Mouse (Mus musculus) embryo, embryonic 11.5 days (tissue): ENCODE data around the gene Ctsk.
A peak's percentile ranks its signal among the peaks of the same experiment; 100 is the strongest.

ENCODE experiments used
- DNase-seq: peaks from one replicate; pipeline ENCODE4 v3.0.0-alpha.2; 2012; ENCODE audit warnings: low read depth, low spot score

Ctsk gene

DNA sequence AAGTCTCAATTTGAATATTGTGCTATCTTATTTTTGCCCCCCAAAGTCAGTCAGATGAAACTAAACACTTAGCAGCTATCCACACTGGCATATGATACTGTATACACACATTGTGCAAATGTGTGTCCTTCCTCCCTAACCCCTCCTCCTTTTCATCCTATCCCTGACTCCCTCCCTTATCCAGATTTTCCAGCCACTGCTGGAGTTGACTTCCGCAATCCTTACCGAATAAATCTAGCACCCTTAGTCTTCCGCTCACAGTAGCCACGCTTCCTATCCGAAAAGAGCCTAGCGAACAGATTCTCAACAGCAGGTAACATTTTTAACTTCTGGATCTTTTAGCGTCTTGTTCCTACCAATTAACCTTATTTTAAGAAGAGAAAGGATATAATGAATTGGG is at the start of gene Ctsk:
Gene Ctsk, plus strand, starts transcription at position 233 of the 400 bp plus-strand sequence.
- DNase-seq = no peak

DNA sequence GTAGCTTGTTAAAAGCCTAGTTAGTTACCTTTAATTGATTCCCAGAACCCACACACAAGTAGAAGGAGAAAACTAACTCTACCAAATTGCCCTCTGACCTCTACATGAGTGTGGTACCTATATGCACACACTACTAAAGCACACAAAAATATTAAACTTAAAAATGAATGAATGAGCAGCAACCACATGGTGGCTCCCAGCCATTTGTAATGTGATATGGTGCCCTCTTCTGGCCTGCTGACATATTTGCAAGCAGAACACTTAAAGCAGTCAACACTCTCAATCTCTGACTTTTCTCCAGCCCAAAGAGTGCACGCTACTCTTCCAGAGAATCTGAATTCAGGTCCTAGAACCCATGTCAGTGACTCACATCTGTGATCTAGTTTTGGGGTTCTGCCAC is 48.6 kb upstream of the Ctsk start:
- DNase-seq = peak; percentile 36

DNA sequence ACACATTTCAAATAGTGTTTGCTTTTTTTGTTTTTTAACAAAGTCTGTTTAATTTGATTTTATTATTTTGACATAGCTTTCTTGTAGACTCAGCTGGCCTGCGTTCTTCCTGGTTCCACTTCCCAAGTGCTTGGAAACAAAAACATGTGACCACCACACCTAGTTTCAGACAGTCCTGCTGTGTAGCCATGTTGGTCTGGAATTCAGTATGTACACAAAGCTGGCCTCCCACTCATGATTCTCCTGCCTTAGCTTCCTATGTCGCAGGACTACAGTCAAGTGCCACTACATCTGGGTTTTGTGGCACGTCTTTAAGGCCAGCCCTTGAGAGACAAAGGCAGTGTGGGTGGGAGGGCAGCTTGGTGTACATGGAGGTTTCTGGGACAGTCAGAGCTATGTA is 48.1 kb upstream of the Ctsk start:
- no peak for DNase-seq

DNA sequence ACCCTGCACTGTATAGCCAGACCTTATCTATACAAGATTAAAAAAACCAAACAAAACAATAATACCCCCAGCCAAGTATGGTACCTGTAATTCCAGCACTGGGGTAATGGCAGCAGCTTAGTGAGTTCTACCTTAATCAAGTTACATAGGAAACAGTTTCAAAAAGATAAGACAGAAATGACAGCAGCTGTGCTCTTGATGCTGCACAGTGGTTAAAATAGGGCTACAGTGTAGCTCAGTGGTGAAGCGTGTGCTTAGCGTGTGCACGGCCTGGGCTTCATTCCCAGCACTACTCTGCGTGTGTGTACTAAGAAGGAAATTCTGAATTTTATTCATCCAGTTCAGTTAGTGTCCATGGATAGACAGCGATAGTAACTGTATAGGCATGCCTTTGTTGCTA is 42.7 kb upstream of the Ctsk start:
- no peak for DNase-seq

DNA sequence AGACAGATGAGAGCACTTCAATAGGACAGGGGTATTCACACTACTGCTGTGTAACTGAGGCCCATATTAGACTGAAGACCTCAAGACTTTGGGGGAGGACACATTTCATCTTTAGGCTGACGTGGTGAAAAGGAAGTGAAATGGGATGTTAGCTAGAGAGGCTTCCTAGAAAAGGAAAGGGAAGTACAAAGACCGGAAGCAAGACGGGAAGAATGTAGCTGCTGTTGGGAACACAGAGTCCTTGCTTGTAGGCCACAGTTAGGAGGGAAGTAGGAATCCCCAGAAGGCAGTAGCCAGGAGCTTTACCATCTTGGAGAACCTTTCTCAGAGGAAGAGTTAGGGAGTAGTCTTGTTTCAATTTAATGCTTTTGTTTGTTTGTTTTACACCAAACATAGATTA is 41.3 kb upstream of the Ctsk start:
- DNase-seq = no peak

DNA sequence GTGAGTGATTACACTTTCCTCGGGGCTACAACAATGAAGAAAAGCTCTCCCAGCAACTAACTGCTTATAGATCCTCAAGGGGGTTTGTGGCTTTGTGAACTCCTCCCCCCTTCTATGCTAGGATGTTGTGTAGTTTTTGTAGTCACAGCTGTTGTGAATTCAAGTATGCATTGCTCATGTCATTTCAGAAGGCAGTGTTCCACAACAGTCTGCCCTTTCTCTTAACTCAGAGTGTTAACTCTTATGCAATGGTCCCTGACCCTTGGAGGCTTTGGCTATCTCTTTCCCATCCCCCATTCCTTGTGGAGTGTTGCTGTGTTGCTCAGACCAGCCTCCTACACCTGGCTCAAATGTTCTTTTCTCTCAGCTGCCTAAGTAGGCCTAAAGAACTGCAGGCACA is 39.7 kb upstream of the Ctsk start:
- no peak for DNase-seq

DNA sequence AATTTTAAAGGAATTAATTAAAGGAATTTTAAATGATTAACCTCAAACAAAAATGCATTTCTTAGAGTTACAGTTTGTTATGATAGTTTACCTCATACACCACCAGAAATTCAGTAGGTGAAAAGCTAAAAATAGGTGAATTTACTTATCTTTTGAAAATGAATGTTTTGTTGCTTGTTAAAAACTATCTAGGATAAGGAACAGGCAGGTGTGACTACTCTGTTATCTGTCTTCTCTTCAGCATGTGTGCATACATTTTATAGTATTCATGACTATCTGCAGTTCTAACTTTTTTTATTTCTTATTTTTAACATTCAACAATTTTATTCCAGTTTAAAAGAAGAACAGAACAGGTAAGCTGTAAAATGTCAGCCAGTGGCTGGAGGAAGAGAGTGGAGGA is 35.2 kb upstream of the Ctsk start:
- DNase-seq = no peak

DNA sequence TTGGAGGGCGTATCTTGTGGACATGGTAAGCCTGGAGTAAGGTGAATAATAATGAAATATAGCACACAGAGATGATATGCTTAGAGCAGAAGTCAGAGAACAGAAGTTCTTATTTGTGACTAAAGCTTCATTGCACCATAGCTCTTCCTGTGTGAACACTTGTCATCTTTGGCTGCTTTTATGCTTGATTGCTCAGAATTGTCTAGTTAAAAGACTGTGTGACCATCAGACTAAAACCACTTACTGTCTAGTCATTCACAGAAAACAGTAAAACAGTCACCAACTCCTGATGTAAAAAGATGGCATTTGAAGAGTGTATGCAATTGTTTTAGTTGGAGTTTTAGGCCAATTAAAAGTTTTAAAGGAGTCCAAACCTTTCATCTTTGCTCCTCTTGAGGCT is 20.1 kb upstream of the Ctsk start:
- DNase-seq = no peak

DNA sequence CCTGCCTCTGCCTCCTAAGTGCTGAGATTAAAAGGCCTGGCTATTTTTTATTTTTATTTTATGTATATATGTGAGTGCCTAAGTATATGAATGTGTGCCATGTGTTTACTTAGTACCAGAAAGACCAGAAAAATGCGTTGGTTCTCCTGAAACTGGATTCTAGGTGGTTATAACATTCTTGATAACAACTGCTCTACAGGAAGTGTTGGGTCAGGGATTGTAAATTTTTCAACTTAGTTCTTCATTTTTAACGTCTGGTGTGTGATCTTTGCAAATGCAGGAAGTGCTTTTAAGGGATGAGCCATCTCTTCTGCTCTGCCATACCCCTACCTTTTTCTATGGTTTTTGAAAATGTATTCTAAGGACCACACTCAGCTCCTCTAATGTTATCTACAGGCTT is 12.6 kb upstream of the Ctsk start:
- no peak for DNase-seq

DNA sequence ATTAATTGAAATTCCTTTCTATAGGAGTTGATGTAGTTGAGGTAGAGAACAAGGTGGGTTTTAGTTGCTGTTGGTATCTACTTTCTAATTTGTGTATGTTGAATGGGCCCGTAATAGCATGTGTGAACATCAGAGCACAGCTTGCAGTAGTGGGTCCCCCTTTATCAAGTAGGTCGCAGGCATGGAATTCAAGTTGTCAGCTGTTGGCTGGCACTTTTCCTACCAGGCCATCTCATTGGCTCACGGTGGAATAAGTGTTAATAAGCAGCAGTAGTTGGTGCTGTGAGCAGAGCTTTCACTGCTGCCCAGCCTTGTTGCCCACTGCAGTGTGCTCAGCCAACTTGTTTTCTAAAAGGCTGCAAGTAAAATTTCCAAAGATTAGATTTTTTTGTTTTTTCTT is 10.4 kb upstream of the Ctsk start:
- DNase-seq = no peak

DNA sequence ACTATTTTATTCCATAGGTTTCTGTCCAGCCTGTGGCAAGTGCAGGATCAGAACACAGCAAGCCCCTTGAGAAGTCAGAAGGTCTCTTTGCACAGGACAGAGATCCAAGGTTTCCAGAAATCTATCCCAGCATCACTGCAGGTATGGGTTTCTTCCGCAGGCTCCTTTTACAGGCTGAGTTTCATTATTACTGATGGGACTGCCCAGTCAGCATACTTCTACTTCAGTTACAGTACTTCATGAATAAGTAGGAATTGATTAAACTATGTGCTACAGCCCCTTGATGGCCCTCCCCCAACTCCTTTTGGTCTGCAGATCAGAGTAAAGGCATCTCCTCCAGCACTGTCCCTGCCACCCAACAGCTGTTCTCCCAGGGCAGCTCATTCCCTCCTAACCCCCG is 8.8 kb upstream of the Ctsk start:
- DNase-seq = no peak

DNA sequence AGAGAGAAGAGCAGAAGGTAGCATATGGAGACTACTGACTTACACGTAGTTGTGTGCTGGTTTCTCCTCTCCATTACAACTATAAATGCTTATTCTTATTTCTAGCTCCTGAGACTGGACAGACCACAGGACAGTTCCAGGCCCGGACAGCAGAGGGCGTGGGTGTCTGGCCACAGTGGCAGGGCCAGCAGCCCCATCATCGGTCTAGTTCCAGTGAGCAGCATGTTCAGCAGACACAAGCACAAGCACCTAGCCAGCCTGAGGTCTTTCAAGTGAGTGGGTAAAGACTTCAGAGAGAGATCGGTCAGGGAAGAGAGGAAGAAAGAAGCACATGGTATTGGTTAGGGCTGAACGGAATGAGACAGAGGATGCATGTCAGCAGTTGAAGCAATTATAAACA is 4.7 kb upstream of the Ctsk start:
- peak; percentile 32 for DNase-seq

DNA sequence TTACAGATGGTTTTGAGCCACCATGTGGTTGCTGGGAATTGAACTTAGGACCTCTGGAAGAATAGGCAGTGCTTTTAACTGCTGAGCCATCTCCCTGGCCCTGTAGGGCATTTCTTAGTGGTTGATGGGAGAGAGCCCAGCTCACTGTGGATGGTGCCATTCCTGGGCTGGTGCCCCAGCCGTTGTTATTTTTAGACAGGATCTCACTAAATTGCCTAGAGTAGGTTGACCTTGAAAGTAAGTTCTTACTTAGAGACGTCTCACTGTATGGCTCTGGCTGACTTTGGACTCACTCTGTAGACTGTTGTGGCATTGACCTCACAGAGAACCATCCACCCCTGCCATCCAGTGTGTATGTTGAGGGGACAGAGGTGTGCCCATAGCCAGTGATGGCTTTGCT is 827 bp upstream of the Ctsk start:
- DNase-seq = no peak

DNA sequence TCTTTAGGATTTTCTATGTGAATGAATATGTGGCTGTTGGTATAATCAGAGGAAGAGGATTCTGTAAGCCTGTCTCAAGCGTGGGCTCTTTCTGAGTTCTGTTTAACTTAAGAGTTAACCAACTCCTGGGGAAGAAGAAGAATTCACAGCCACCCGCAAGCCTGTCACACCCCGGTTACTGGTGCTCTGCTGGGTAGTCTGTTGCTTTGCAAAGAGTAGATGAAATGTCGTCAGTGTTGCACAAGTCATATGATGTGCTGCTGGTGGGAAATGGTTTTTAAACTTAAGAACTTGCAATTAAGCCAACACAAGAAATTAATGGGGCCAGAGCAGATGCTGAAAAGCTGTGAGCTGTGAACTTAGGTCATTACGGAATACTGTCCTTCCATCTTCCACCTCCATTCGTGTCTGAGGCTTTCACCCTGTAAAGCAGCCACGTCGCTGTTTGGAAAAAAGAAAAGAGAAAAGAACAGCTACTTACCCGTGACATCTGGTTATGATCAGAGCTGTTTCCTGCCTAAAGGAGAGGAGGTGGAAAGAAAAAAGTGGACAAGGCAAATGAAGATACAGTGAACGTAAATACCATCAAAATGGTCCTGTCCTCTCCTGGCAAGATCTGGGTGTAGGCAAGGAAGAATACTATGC is 562 bp downstream of the Ctsk start:
- DNase-seq = no peak

DNA sequence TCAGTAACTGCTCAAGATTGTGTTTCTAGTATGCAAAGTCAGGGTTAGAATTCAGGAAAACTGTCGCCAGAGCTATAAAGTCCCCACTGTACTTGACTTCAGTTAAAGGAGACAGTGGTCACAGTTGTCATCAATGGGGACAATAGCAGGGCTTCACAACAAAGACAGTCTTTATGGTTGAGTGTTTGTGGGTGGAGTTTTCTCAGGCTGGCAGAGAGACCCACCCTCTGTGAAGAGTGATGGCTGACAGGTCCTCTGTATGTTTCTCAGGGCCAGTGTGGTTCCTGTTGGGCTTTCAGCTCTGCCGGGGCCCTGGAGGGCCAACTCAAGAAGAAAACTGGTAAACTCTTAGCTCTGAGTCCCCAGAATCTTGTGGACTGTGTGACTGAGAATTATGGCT is 3.3 kb downstream of the Ctsk start:
- DNase-seq = no peak

DNA sequence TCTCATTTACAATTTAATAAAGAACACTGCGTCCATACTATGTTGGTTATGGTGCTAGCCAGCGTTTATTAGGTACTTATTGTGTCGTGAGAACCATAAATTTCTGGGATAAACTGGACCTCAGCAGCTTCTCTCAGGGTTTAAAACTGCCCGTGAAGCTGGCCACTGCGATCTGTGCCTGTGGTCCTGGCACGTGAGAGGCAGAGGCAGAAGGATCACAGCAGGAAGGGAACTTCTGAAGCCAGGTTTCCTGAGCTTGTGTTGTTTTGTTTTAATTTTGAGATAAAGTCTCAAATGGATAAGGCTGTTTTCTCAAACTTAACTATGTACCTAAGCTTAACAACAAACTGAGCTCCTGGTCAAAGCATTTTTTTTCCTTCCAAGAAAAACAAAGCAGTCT is 10.3 kb downstream of the Ctsk start:
- DNase-seq = no peak

DNA sequence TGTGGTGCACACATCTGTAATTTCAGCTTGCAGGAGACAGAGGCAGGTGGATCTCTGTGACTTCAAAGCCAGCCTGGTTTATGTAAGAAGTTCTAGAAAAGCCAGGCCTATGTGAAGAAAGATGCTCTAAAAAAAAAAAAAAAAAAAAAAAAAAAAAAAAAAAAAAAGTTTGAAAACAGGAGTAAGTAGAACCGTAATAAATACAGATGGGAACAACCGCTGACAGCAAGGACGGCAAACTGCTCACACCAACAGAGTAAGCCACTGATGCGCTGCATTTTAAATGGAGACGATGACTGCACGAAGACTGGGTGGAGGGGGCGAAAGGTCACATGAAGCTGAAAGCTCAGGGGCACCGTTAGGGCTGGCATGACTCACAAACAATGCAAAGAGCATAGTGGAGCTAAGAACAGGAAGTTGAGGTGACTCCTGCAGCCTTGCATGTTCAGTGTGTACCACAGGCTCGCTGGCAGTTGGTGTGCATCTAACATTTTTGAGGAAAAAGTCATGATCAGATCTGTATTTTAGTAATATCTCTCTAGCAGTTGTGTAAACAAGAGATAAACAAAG is 12.6 kb downstream of the Ctsk start:
- DNase-seq = no peak

DNA sequence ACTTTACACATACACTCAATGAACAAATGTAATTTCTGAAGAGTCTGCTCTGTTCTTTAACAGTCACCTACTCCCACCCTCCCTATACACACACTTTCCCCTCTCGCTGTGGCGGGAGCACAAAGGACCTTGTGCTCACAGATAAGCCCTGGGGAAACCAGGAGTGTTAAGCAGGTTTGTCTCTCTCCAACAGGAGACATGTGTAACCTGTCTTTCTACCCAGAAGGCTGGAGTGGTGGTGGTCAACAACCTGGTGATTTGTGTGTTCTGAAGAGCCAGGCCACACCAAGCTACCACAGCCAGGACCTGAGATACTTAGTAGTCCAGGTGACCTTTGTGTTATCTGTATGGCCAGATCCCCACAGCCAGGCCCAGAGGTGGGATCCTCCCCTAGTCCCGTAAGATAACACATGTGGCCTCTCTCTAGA is 17.6 kb downstream of the Ctsk start:
- DNase-seq = no peak

DNA sequence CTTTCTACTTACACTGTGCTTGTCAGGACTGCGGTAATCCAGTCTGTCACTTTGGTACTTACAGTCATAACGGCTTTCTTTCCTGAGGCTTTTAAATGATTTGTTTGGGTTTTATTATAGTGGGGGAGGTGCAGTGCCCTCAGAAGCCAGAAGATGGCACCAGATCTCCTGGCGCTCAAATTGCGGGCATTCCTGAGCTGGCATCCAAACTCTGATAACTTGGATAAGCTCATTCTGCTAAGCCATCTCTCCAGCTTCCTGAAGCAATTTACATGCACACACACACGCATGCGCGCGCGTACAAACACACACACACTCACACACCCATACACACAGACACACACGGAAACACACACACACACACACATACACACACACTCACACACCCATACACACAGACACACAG is 18.4 kb downstream of the Ctsk start:
- peak; percentile 54 for DNase-seq

DNA sequence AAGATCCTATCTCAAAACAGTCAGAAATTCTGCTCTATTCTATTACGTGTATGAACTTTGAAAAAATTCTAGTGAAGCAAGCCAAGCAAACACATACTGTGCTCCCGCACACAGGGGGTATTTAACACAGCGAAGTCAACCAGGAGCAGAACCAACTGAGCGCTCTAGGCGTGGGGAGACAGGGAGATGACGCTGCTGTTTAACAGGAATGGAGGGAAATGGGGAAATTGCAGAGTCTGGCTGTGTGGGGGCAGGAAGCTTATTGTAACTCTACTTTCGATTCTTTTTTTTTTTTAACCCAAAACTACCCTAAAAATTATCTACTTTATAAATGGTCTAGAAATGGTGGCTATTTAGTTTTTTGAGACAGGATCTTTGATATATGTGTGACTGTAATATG is 19.8 kb downstream of the Ctsk start:
- no peak for DNase-seq

DNA sequence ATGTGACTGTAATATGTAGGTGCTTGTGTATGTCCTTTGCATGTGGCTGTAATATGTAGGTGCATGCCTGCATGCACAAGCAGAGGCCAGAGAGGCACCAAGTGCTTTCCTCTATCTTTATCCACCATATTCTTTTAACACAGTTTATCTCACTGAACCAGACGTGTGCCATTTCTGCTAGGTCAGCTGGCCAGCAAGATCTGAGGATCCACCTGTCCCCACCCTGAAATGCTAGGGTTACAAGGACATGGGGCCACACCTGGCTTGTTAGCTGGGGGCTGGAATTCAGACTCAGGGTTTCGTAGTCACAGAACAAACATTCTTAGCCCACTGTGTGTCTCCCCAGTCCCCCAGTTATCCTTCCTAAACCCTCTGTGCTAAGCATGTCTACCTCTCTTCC is 20.3 kb downstream of the Ctsk start:
- DNase-seq = no peak

DNA sequence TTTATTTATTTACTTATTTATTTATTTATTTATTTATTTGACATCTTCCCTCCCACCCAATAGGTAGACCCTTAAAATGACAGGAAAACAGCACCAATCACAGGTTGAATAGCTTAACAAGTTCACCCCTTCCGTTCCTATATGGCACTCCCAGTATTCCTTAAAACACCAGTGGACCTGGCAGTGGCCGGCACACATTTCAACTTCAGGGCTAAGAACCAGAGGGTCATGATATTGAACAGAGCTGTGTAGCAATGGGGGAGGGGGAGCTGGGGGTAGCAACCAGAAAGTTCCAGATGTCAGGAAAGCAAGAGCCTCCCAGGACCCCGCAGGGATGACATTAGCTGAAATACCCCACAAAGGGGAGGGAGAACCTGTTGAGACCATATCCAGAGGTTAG is 21.0 kb downstream of the Ctsk start:
- no peak for DNase-seq

DNA sequence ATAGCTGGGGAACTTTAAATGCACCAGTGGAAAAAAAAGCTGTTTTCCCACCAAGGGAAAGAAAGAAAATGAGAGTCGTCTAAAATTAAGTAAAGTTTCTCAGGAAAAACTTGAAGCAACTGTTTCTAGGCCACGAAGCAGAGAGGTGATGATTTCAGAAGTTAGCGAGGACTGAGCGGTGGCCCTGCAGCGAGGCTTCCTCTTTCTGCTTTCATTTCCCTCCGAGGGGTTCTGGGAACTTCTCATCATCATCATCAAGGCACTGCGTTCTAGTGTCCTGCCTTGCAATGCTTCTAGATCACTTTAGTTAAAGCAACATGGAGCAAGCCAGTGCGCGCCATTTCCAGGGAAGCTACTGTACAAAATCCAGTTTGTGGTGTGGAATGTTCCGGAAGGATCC is 22.1 kb downstream of the Ctsk start:
- DNase-seq = no peak

DNA sequence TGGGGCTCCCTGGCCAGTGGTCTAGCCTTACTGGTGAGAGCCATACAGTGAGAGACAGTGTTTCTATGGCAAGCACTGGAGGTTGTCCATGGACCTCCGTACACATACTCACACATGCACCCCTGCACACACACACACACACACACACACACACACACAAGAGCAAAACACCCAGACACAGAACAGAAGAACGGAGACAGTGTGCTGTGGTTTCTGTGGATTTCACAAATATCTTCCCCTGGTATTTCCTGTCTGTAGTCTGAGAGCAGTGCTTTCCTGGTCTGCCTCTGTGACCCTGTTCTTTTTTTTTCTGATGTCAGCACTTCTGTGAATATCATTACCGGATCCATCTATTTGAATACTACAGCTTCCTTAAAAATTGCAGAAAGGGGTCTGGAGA is 24.6 kb downstream of the Ctsk start:
- DNase-seq = no peak
